Mouse (Mus musculus) embryonic fibroblast, embryonic 13.5 days (primary cell): ENCODE measurements around the gene Nckap5. TPM values are rescaled to one million over a fixed set of nuclear protein-coding genes. Genes with fewer than 3 reads are reported as not detected.

Experiments used
- H3K27ac ChIP-seq: 2 replicates; pipeline ENCODE4 v1.5.1; 2012; ENCODE audit warnings: low read length, control low read depth, inconsistent platforms; ENCODE audit not compliant: insufficient read depth
- H3K4me1 ChIP-seq: 2 replicates; pipeline ENCODE4 v1.6.1; 2011; ENCODE audit warnings: low read length; ENCODE audit not compliant: control insufficient read depth, insufficient read depth
- H3K4me3 ChIP-seq: 2 replicates; pipeline ENCODE4 v1.5.1; 2011; ENCODE audit warnings: mild to moderate bottlenecking, control low read depth, low read length; ENCODE audit not compliant: insufficient read depth
- CTCF ChIP-seq: IDR thresholded peaks from 2 replicates; pipeline ENCODE4 v1.5.1; 2011; ENCODE audit warnings: mild to moderate bottlenecking, control low read depth, low read length, moderate library complexity, borderline replicate concordance; ENCODE audit not compliant: insufficient read depth
- POLR2A ChIP-seq: IDR thresholded peaks from 2 replicates; pipeline ENCODE4 v1.6.1; 2011; ENCODE audit warnings: low read depth, mild to moderate bottlenecking, control low read depth, low read length, moderate library complexity
- polyA plus RNA-seq: library from polyadenylated mRNA; stranded (reverse); fragments of >200 nt; gene quantifications from 2 replicates; pipeline ENCODE4 v1.2.4, GENCODE M21; 2011; ENCODE audit warnings: low read depth; ENCODE audit not compliant: missing spikeins, insufficient read length

Gene Nckap5
- polyA plus RNA-seq, 1 experiment, result 1.7 TPM

DNA sequence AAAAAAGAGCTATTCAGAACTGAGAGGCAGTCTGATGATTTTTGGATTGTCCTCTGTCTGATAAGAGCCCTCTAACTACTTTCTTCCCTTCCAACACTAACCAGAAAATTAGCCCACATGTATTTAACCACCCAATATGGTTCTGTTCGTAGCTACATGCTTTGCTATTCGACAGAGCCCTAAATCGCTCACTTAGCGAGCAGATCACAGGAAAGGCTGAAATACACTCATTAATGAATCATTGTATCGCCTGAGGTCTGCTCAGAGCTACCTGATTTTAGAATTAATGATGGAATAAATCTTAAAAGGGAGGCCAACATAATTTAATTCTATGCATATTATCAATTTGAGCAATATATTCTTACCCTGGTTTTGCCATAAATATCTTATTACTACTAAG lies 187.8 kb downstream of the Nckap5 start:
- no peak overlapping the region for H3K4me3 ChIP-seq
- no peaks in the 10 kb centered on the region; the same call in 1 of the 2 replicates for H3K4me1 ChIP-seq
- H3K27ac ChIP-seq, result no peak overlapping the region
- no peak for TF ChIP-seq CTCF
- TF ChIP-seq POLR2A, result no peak

DNA sequence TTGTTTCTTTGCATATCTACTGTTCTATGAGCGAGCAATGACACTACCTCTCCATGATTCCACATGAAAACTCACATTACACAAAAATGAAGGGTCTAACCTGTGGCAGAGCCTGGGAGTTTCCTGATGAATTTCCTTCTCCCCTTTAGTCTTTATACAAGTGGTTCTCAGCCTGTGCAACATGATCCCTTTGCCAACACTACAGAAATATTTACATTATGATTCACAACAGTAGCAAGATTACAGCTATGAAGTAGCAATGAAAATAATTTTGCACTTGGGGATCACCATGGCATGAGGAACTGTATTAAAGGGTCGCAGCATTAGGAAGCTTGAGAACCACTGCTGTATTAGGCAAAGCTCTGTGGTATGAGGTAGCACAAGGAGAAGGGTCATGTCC lies 191.1 kb downstream of the Nckap5 start:
- Histone ChIP-seq H3K27ac (no peak overlapping the region), H3K4me3 (no peak overlapping the region), H3K4me1 (no peaks in the 10 kb centered on the region; the same call in 1 of the 2 replicates)
- TF ChIP-seq CTCF (no peak), POLR2A (no peak)

DNA sequence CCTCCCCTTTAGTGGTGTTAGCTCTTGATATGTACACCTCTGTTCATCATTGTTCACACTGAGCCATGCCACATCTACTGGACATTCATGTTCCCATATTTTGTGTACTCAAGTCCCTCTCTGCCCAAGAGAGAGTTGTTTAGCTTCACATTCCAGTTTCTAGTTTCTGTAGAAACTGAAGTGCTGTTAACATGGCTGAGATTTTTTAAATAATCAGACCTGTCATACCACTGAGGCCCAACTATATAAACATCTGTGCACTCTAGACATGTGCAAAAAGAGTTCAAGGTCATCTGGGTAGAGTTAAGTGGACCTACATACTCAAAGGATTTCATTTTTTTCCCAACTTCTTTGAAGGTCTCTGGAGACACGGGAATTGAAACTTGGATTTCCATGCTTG lies 193.1 kb downstream of the Nckap5 start:
- H3K4me3 ChIP-seq, result no peak overlapping the region
- H3K4me1 ChIP-seq, result no peaks in the 10 kb centered on the region; the same call in 1 of the 2 replicates
- TF ChIP-seq CTCF (no peak), POLR2A (no peak)
- H3K27ac ChIP-seq, result no peak overlapping the region

DNA sequence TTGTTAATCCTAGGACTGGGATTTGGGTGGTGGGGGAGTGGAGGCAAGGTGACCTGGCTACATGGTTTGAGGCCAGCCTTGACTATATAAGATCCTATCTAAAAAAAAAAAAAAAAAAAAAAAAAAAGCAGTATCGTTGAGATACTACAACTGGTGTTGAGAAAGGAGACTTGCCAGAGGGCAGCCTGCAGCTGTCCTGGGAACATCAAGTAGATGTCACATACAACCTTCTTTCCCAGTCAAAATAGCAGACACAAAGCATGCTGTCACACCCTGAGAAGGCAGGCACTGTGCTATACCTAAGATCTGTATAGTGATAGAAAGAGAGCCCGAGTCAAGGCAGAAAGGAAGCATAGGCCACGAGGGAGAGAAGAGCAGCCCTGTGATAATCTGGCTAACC lies 204.4 kb downstream of the Nckap5 start:
- H3K27ac ChIP-seq, result no peak overlapping the region
- H3K4me1 ChIP-seq, result no peaks in the 10 kb centered on the region
- TF ChIP-seq POLR2A (no peak), CTCF (no peak)
- no peak overlapping the region for H3K4me3 ChIP-seq

DNA sequence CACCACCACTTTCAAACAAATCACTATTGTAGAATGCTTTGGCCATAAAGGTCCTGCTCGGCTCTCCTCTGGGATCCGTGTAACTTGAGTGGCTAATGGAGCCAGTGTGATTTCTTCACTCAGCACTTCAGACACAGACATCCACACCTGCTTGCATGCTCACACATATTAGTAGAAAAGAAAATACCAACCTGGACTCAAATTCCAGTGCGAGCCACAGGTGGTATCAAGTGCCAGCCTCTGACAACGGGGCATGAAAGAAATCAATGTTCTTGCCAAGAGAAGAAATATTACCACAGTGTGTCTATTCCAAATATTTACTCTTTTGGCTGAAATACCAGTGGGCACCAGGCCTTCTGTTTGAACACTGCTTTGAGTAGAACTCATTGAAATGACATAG lies 208.6 kb downstream of the Nckap5 start:
- Histone ChIP-seq H3K4me3 (no peak overlapping the region), H3K27ac (no peak overlapping the region), H3K4me1 (no peaks in the 10 kb centered on the region)
- no peak for TF ChIP-seq CTCF
- TF ChIP-seq POLR2A, result no peak

DNA sequence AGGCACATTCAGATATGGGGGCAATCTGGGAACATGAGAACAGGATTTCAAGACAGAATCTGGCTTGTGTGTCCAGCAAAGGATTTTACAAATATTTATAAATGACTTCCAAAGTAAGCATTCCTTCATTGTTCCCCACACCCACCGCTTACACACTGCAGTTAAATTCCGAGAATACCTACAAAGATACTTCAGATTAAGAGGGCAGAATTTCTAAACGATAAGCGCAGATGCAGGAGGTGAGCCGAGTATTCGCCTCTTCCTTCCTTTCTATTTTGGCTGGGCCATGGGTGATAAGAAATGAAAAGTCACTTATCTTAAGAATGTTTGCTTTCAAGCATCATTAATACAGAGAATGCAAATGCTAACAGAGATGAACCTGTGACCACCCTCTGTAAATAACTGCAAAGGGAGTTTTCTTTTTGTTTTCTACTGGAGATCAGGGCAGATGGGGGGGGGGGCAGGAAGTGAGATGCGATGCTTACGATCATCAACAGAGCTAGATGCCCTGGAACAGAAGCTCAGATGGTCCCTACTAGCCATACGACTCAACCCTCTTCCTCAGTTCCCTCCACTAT lies 213.0 kb downstream of the Nckap5 start:
- Histone ChIP-seq H3K27ac (no peak overlapping the region), H3K4me1 (no peaks in the 10 kb centered on the region), H3K4me3 (no peak overlapping the region)
- no peak for TF ChIP-seq POLR2A
- TF ChIP-seq CTCF, result no peak

DNA sequence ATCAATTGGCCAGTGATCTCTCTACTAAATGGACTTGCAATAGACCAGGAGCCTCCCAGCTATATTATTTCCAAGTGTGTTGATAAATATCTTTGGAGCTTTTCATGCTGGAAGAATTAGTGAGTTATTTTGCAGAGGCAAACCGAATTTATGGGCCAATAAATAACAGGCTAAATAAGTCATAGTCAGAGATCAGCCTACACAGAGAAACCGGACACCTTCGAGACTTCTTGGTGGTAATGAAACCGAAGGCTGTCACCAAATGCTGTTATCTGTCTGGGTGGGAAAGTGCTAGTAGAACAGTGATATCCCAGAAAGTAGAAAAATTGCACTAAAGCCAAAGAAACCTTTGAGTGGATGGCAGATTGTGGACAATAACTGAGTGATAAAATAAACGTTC lies 213.6 kb downstream of the Nckap5 start:
- TF ChIP-seq POLR2A (no peak), CTCF (no peak)
- H3K4me1 ChIP-seq, result no peaks in the 10 kb centered on the region

DNA sequence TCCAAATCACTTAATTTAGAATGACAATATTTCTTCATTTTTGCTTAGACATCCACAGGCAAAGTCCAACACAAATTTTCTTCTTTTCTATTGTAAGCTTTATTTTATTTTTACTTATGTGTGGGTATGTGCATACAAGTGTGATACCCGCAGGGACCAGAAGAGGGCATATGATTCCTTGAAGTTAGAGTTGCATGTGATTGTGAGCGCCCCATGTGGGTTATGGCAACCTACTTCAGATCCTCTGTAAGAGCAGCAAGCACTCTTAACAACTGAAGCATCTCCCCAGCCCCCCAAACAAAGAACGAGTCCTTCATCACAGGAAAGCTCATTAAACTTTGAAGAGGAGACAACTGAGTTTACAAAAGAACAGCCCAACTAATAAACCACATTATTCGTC lies 217.7 kb downstream of the Nckap5 start:
- Histone ChIP-seq H3K4me1 (no peaks in the 10 kb centered on the region), H3K27ac (no peak overlapping the region), H3K4me3 (no peak overlapping the region)
- TF ChIP-seq POLR2A (no peak), CTCF (no peak)

More for the DNA sequence above, 213.6 kb downstream of the Nckap5 start:
- no peak overlapping the region for H3K4me3 ChIP-seq
- no peak overlapping the region for H3K27ac ChIP-seq

DNA sequence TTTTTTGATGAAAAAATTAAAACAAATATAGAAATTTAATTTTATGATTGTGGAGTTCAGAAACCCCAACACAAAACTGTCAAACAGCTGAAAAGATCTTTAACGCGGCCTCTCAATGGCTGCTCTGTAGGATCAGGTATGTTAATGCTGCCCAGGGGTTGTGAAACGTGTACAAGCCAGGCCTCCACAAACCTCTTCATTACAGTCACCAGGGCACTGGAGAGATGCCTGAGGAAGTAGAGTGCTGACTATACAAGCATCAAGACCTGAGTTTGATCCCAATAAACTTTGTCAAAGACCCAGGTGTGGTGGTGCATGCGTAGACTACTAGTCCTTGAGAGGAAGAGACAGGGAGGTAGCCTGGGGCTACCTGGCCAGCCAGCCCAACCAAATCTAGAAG lies 222.0 kb downstream of the Nckap5 start:
- Histone ChIP-seq H3K4me1 (no peaks in the 10 kb centered on the region), H3K4me3 (no peak overlapping the region), H3K27ac (no peak overlapping the region)
- no peak for TF ChIP-seq CTCF
- no peak for TF ChIP-seq POLR2A

DNA sequence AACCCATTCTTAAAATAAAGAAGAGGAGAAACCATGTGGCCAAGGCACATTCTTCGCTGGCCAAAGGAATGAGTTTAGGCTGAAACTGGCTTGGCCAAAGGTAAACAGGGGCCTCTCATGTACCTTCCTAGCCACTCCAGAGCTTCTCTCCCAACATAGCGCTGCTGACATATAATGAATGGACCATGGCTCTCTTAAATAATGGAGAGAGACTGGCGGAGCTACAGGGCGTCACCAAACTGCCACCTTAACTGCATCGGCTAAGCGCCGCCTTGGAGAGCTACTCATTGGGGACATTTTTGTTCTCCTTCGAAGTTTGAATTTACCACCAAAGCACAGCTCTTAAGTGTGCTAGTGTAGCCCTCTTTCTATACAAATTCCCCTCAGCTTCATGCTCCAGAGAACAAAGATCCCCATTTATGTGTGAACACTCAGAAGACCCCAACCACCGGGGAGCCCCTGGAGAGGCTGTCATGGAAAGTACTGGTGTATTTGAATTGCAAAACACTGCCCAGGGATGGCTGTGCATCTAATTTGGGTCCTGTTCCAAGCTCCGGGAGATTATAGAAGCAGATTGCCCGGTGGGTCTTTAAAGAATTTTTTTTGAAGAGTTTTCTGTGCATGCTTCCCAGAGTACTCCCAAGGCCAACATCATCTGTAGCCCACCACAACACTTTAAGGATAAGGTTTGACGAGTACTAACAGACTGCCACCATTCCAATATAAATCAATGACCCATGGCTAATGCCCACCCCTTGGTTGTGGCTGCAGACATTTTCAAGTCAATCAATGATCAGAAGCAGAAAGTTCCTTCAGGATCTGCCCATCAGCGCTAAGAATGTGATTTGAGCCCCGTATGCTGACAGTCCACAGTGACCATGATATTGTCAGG lies 224.2 kb downstream of the Nckap5 start:
- no peak overlapping the region for H3K4me3 ChIP-seq
- H3K4me1 ChIP-seq, result no peaks in the 10 kb centered on the region
- H3K27ac ChIP-seq, result no peak overlapping the region
- TF ChIP-seq POLR2A (no peak), CTCF (no peak)
